Mouse (Mus musculus) kidney, postnatal 0 days (tissue): Measurements from ENCODE around the gene Dock10. TPM values are rescaled to one million over a fixed set of nuclear protein-coding genes. Genes with fewer than 3 reads are reported as not detected.
A peak's percentile ranks its signal among the peaks of the same experiment; 100 is the strongest.

Source experiments
- ATAC-seq: fragments of 200-750 bp; cut with Nextera tagmentation; replicated peaks from 2 replicates; pipeline ENCODE4 v1.8.0; 2017; ENCODE audit warnings: low read depth, moderate number of reproducible peaks, moderate TSS enrichment, moderate library complexity; ENCODE audit not compliant: low FRiP score
- DNase-seq: peaks from one replicate; pipeline ENCODE4 v3.0.0-alpha.2; 2016; ENCODE audit warnings: low spot score
- H3K27ac ChIP-seq: fragments of 300-500 bp; sonication (generic); 2 replicates; pipeline ENCODE4 v1.5.1; 2014; ENCODE audit warnings: mild to moderate bottlenecking
- H3K27me3 ChIP-seq: fragments of 300-500 bp; sonication (generic); 2 replicates; pipeline ENCODE4 v1.6.1; 2014; ENCODE audit warnings: low read length, mixed read lengths; ENCODE audit not compliant: insufficient read depth
- H3K36me3 ChIP-seq: fragments of 300-500 bp; sonication (generic); 2 replicates; pipeline ENCODE4 v1.6.1; 2014; ENCODE audit warnings: low read length, mixed read lengths; ENCODE audit not compliant: insufficient read depth
- H3K4me1 ChIP-seq: fragments of 300-500 bp; sonication (generic); replicated peaks from 2 replicates; pipeline ENCODE4 v1.6.1; 2014; ENCODE audit warnings: antibody characterized with exemption, low read length, mixed read lengths; ENCODE audit not compliant: insufficient read depth
- H3K4me2 ChIP-seq: fragments of 300-500 bp; sonication (generic); 2 replicates; pipeline ENCODE4 v1.6.1; 2014; ENCODE audit warnings: mild to moderate bottlenecking, low read length, moderate library complexity, mixed read lengths
- H3K4me3 ChIP-seq: fragments of 300-500 bp; sonication (generic); replicated peaks from 2 replicates; pipeline ENCODE4 v1.5.1; 2014; ENCODE audit warnings: low read depth, low read length
- H3K9ac ChIP-seq: fragments of 300-500 bp; sonication (generic); 2 replicates; pipeline ENCODE4 v1.6.1; 2014; ENCODE audit warnings: low read depth, low read length
- H3K9me3 ChIP-seq: fragments of 300-500 bp; sonication (generic); replicated peaks from 2 replicates; pipeline ENCODE4 v1.6.1; 2016; ENCODE audit warnings: low read length, inconsistent platforms, mixed read lengths
- CTCF ChIP-seq: IDR thresholded peaks from 2 replicates; pipeline ENCODE4 v1.5.1; 2016; ENCODE audit warnings: antibody characterized with exemption, low read depth, mild to moderate bottlenecking, moderate library complexity
- WGBS: fragments of 180-500 bp; shearing (Covaris S2); extraction: QIAGEN DNeasy Blood & Tissue Kit; methylation state at CpG from one replicate; pipeline ENCODE4 v1.1.7; 2014; 5-methylcytosine and 5-hydroxymethylcytosine counted together
- polyA plus RNA-seq: library from polyadenylated mRNA; unstranded; fragments of >200 nt; fragmentation: Nextera tagmentation; extraction: Ambion mirVana; gene quantifications from 2 replicates; pipeline ENCODE4 v1.2.1, GENCODE M21; 2015

Gene Dock10
- polyA plus RNA-seq, 1 experiment from 2014 or later: 2.6 TPM

DNA sequence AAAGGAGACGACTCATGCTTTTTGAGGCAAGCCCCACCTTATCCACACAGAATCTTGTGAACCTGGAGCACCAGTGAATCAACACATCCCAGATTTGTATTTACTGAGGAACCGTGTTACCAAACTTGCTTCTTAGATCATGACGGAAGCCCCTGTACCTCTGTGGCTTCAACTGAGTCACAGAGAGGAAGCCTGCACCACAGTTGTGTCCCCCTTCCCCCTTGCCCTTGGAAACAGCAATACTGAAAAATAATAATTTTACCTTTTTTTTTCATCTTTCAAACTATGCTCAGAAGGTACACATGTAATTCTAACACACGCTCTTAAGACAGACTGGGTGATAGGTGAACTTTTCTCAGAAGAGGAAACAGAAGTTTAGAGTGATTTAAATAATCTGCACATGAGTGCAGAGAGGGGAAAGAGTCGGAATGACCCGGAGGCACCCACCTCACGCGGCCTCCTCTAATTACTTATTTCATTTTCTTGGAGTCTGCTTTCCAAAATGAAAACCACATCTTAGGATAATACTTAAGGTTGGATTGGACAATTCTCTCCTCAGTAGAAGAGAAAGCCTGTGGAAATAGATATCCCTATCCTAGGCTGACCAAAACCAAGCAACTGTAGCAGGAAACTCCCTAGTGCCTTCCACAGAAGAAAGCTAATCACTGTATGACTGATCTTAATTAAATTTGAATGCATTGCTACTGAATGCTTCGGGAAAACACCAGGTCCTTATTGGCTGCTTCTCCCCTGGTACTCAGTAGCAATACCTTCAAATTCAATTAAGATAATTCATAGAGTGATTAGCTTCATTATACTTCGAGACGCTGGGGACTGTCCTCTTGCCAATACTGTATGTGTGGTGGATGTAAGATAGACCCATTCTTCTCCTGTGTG, 96.6 kb downstream of the Dock10 start:
- no peak for ATAC-seq
- no peaks in the 10 kb centered on the region for H3K4me1 ChIP-seq
- H3K9me3 ChIP-seq: no peaks in the 10 kb centered on the region
- H3K9ac ChIP-seq: no peak overlapping the region
- no peaks in the 10 kb centered on the region for H3K27me3 ChIP-seq
- H3K36me3 ChIP-seq: no peaks in the 10 kb centered on the region
- 83% methylated on average over 11 of the region's 11 CpGs for whole genome bisulfite sequencing
- no peak overlapping the region for H3K27ac ChIP-seq
- no peak overlapping the region for H3K4me2 ChIP-seq
- H3K4me3 ChIP-seq: no peak overlapping the region
- TF ChIP-seq CTCF: no peak
- DNase-seq: no peak

- Histone ChIP-seq H3K9me3 (no peaks in the 10 kb centered on the region), H3K27ac (no peak overlapping the region), H3K36me3 (no peaks in the 10 kb centered on the region), H3K4me3 (no peak overlapping the region), H3K4me1 (no peaks in the 10 kb centered on the region), H3K9ac (no peak overlapping the region), H3K27me3 (no peaks in the 10 kb centered on the region), H3K4me2 (no peak overlapping the region)
- DNase-seq (no peak), ATAC-seq (no peak)
- 84% methylated on average over 6 of the region's 6 CpGs for WGBS
- TF ChIP-seq CTCF: no peak
These were observed 98.7 kb downstream of the Dock10 start for GRCm38 (mm10) chr1:80659465-80660245.

DNA sequence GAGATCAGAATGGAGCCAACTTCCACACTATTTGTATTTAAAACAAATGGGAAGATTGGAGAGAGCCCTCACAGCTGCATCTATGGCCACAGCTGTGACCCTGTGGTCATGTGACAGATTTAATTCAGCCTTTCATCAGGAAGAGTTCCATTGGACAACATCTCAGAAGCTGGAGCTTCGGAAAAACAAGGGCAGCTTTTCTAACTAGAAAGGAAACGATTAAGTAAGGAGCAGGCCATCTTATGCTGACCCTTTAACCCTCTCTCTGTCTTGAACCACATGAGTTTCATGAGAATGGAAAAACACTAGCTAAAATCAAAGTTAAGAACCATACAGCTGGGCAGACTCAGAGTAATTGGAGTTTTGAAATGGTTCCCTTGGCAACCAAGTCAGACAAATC, 101.9 kb downstream of the Dock10 start:
- no peak overlapping the region for H3K4me2 ChIP-seq
- WGBS: 56% methylated on average over 2 of the region's 2 CpGs

DNA sequence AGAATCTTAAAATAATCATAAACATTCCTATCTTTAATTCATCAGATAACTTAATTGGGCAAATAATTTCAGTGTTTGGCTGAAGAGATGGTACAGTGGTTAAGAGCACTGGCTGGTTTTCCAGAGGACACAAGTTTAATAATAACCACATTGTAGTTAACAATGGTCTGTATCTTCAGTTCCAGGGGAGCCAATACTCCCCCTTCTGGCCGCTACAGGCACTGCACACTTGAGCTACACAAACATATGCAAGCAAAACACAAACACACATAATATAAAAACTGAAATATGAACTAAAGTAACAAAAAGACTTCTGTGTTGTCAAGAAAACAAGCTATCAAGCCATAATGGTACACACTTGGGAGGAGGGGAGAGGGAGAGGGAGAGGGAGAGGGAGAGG, 102.5 kb downstream of the Dock10 start:
- ATAC-seq: no peak

More for the DNA sequence above, 101.9 kb downstream of the Dock10 start:
- no peak overlapping the region for H3K27ac ChIP-seq
- H3K9me3 ChIP-seq: no peaks in the 10 kb centered on the region
- TF ChIP-seq CTCF: no peak
- no peak overlapping the region for H3K9ac ChIP-seq
- H3K4me1 ChIP-seq: no peaks in the 10 kb centered on the region
- H3K4me3 ChIP-seq: no peak overlapping the region
- ATAC-seq (peak; percentile 69), DNase-seq (peak; percentile 81)
- no peaks in the 10 kb centered on the region for H3K36me3 ChIP-seq
- no peaks in the 10 kb centered on the region for H3K27me3 ChIP-seq

GRCm38 (mm10) chr1:80655195-80655594, 103.1 kb downstream of the Dock10 start:
- ATAC-seq: no peak

More for the DNA sequence above, 102.5 kb downstream of the Dock10 start:
- TF ChIP-seq CTCF: 0 out of 2 replicates have a peak, but pooled peaks have one; percentile 16
- 68% methylated on average over 1 of the region's 1 CpGs for WGBS
- Histone ChIP-seq H3K4me1 (no peaks in the 10 kb centered on the region), H3K27me3 (no peaks in the 10 kb centered on the region), H3K9ac (no peak overlapping the region), H3K9me3 (no peaks in the 10 kb centered on the region), H3K36me3 (no peaks in the 10 kb centered on the region), H3K27ac (no peak overlapping the region), H3K4me2 (no peak overlapping the region), H3K4me3 (no peak overlapping the region)
- no peak for DNase-seq

DNA sequence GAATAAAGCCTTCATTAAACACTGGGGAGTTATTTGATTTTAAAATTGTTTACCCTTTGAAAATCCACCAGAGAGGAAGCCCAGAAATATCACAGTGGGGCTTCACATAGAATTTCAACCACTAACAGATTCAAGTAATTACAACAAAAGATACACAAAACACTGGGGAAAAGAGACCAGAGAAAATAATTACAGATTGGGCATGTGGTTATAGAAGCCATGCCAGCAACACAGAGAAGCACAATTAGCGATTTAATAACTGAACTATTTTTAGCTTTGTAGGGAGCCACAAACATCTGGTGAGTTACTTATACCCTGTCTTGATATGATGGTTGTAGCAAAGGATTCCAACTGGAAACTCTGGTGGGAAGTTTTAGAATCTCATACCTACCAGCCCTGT, 104.2 kb downstream of the Dock10 start:
- Histone ChIP-seq H3K4me2 (no peak overlapping the region), H3K9me3 (no peaks in the 10 kb centered on the region), H3K4me3 (no peak overlapping the region), H3K27ac (no peak overlapping the region), H3K9ac (no peak overlapping the region), H3K36me3 (no peaks in the 10 kb centered on the region), H3K4me1 (no peaks in the 10 kb centered on the region), H3K27me3 (no peaks in the 10 kb centered on the region)
- 90% methylated on average over 1 of the region's 1 CpGs for WGBS
- no peak for DNase-seq
- TF ChIP-seq CTCF: no peak
- ATAC-seq: no peak

More at GRCm38 (mm10) chr1:80655195-80655594, 103.1 kb downstream of the Dock10 start:
- no peak overlapping the region for H3K27ac ChIP-seq
- TF ChIP-seq CTCF: no peak
- no peak overlapping the region for H3K9ac ChIP-seq
- H3K4me3 ChIP-seq: no peak overlapping the region
- H3K9me3 ChIP-seq: no peaks in the 10 kb centered on the region
- no peaks in the 10 kb centered on the region for H3K27me3 ChIP-seq
- no peak overlapping the region for H3K4me2 ChIP-seq
- H3K4me1 ChIP-seq: no peaks in the 10 kb centered on the region
- 81% methylated on average over 4 of the region's 4 CpGs for WGBS
- H3K36me3 ChIP-seq: no peaks in the 10 kb centered on the region
- no peak for DNase-seq
